Mouse (Mus musculus) kidney, adult 2 months (tissue): ENCODE results near the gene Epb41l4b. TPM values are rescaled to one million over a fixed set of nuclear protein-coding genes. Genes with fewer than 3 reads are reported as not detected.

ENCODE experiments used
- DNase-seq: peaks from one replicate; pipeline ENCODE4 v3.0.0; 2021
- H3K27ac ChIP-seq: fragments of 200-500 bp; 2 replicates; pipeline ENCODE4 v1.5.1; 2012; ENCODE audit warnings: low read depth, low read length, control low read depth, inconsistent platforms; ENCODE audit not compliant: insufficient read depth
- H3K27me3 ChIP-seq: fragments of 200-500 bp; replicated peaks from 2 replicates; pipeline ENCODE4 v1.6.1; 2012; ENCODE audit warnings: mild to moderate bottlenecking, moderate library complexity, low read length, inconsistent platforms; ENCODE audit not compliant: control insufficient read depth, insufficient read depth
- H3K36me3 ChIP-seq: fragments of 200-500 bp; 2 replicates; pipeline ENCODE4 v1.6.1; 2012; ENCODE audit warnings: mild to moderate bottlenecking, moderate library complexity, low read length, inconsistent platforms; ENCODE audit not compliant: control insufficient read depth, insufficient read depth
- H3K4me1 ChIP-seq: fragments of 200-500 bp; 2 replicates; pipeline ENCODE4 v1.6.1; 2011; ENCODE audit warnings: low read length; ENCODE audit not compliant: control insufficient read depth, insufficient read depth
- H3K4me3 ChIP-seq: fragments of 200-500 bp; 2 replicates; pipeline ENCODE4 v1.5.1; 2011; ENCODE audit warnings: mild to moderate bottlenecking, low read depth, low read length, control low read depth; ENCODE audit not compliant: insufficient read depth
- CTCF ChIP-seq: fragments of 200-500 bp; conservative IDR thresholded peaks from 2 replicates; pipeline ENCODE4 v1.5.1; 2011; ENCODE audit warnings: low read depth, mild to moderate bottlenecking, control low read depth, low read length, moderate library complexity, mixed read lengths; ENCODE audit not compliant: insufficient read depth, insufficient read length
- POLR2A ChIP-seq: fragments of 200-500 bp; IDR thresholded peaks from one replicate; pipeline ENCODE4 v1.6.1; 2011; ENCODE audit warnings: low read depth, low read length, control low read depth
- WGBS: fragments of 180-500 bp; shearing (Covaris S2); methylation state at CpG from one replicate; pipeline ENCODE4 v1.1.7; 2018; 5-methylcytosine and 5-hydroxymethylcytosine counted together
- polyA plus RNA-seq: library from polyadenylated mRNA; depleted of rRNA; stranded (reverse); fragments of >200 nt; gene quantifications from 2 replicates; pipeline ENCODE4 v1.2.3, GENCODE M21; 2012

The Epb41l4b gene
- polyA plus RNA-seq, 1 experiment, result 15.8 TPM

DNA sequence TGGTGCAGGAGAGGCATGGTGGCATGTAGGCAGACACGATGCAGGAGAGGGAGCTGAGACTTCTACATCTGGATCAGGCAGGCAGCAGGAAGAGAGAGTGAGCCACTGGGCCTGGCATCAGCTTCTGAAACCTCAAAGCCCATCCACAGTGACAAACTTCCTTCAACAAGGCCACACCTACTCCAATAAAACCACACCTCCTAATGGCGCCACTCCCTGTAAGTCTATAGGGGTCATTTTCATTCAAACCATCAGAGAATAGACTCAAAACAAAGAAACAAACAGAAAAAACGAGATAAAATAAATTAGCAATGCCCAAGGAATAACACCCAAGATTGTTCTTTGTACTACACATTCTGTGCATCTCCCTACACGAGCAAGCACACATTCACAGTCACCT lies 35.6 kb upstream of the Epb41l4b start:
- TF ChIP-seq POLR2A (no peak), CTCF (no peak)
- 80% methylated on average over 4 of the region's 4 CpGs for WGBS
- DNase-seq, result no peak
- Histone ChIP-seq H3K4me3 (no peak overlapping the region), H3K4me1 (no peaks in the 10 kb centered on the region), H3K27me3 (no peaks in the 10 kb centered on the region), H3K27ac (no peak overlapping the region), H3K36me3 (no peaks in the 10 kb centered on the region)

DNA sequence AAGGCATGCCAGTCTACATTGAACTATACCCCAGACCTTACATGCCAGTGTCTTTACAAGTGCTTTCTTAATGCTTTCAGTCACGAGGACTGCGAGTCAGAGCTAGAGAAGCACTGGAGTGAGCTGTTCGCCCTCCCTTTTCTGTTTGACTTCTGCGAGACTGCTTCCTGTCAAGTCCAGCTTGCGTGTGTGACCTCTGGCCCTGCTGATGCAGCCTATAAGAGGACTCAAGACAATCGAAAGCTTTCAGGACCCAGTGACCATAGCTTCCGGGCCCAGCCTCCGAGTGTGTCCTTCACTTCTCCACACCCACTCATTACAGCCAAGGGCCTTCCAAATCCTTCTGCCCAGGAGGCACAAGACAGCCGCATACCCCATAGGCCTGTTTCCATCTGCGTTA lies 32.1 kb upstream of the Epb41l4b start:
- no peak overlapping the region for H3K27ac ChIP-seq
- TF ChIP-seq POLR2A (no peak), CTCF (no peak)
- H3K4me3 ChIP-seq, result no peak overlapping the region
- no peaks in the 10 kb centered on the region for H3K36me3 ChIP-seq
- no peaks in the 10 kb centered on the region for H3K27me3 ChIP-seq
- peaks cover 4% of the 10 kb centered on the region; the same call in 1 of the 2 replicates for H3K4me1 ChIP-seq
- 54% methylated on average over 10 of the region's 10 CpGs for WGBS
- DNase-seq, result no peak

DNA sequence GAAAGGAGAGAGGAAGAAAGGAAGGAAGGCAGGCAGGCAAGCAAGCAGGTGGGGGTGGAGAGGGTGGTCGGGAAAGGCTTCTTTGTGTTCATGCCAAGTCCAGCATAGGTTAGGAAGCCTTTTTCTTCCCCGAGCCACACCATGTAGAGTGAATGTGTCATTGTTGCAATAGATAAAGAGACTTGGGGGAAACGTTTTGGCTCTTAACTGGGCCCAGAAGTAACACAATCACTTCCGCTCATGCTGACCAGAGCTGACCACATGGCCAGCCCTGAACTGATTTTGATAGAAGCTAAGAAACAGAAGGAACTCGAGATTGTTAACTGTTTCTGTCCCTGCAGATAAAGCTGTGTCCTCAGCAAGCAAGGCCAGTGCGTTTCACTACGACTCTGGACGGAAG lies 29.6 kb upstream of the Epb41l4b start:
- Histone ChIP-seq H3K4me3 (no peak overlapping the region), H3K27ac (no peak overlapping the region), H3K27me3 (no peaks in the 10 kb centered on the region), H3K36me3 (no peaks in the 10 kb centered on the region), H3K4me1 (peaks cover 4% of the 10 kb centered on the region; the same call in 1 of the 2 replicates)
- TF ChIP-seq POLR2A (no peak), CTCF (no peak)
- 70% methylated on average over 8 of the region's 8 CpGs for WGBS
- DNase-seq, result no peak

DNA sequence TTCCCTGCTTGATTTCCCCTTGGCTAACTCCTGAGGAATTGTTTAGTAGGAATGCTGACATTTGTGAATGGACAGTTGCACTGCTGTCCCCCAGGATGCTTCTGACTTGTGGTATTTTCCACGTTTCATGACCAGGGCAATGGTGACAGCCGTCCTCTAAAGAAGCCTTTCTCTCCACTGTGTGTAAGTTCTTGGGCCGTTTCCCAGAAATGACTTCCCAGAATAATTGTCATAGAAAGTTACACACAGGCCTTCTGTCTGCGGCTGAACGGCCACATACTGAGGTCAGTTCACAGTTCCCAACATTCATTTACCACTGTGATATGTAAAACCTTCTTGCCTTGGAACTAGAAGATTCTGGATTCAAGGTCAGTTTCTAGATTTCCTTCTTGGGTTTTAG lies 28.6 kb upstream of the Epb41l4b start:
- DNase-seq, result peak; percentile 50
- Histone ChIP-seq H3K4me1 (peaks cover 6% of the 10 kb centered on the region; the same call in 1 of the 2 replicates), H3K27ac (peak overlapping the region; percentile 4; the same call in 1 of the 2 replicates), H3K36me3 (no peaks in the 10 kb centered on the region), H3K27me3 (no peaks in the 10 kb centered on the region), H3K4me3 (no peak overlapping the region)
- 25% methylated on average over 5 of the region's 5 CpGs for WGBS
- no peak for TF ChIP-seq CTCF
- no peak for TF ChIP-seq POLR2A

DNA sequence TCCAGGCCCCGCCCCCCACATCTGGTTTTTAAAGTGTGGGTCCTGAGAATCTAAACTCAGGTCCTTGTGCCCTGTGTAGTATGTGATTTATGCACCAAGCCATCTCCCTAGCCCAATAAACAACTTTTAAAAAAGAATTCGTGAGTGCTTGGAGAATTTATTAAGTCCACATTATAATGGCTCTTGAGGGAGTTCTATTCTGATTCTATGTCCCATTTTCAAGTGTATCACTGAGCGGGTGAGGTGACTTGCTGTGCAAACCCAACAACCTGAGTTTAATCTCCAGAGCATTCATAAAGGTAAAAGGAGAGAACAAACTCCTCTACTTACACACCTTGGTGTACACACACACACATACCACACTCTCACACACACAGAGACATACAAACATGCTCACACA lies 25.4 kb upstream of the Epb41l4b start:
- no peak overlapping the region for H3K4me3 ChIP-seq
- DNase-seq, result no peak
- H3K27ac ChIP-seq, result no peak overlapping the region
- TF ChIP-seq POLR2A, result no peak
- no peak for TF ChIP-seq CTCF
- peaks cover 7% of the 10 kb centered on the region; the same call in 1 of the 2 replicates for H3K4me1 ChIP-seq
- 85% methylated on average over 3 of the region's 3 CpGs for WGBS
- H3K36me3 ChIP-seq, result no peaks in the 10 kb centered on the region
- H3K27me3 ChIP-seq, result no peaks in the 10 kb centered on the region

DNA sequence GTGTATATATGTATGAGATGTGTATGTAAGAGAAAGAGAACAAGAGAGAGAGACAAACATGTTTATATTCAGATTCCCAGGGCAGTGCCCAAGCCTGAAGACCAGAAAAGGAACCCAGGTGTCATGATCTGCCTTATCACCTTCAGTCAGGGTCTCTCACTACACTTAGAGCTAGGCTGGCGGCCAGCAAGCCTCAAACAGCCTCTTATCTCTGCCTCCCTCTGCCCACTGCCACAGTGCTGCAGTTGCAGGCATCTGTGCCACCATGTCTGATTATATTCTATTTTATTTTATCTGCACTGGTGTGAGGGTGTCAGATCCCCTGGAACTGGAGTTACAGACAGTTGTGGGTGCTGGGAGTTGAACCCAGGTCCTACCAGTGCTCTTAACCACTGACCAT lies 25.0 kb upstream of the Epb41l4b start:
- Histone ChIP-seq H3K36me3 (no peaks in the 10 kb centered on the region), H3K27me3 (no peaks in the 10 kb centered on the region), H3K4me1 (peaks cover 7% of the 10 kb centered on the region; the same call in 1 of the 2 replicates), H3K27ac (no peak overlapping the region), H3K4me3 (no peak overlapping the region)
- DNase-seq, result no peak
- 95% methylated on average over 1 of the region's 1 CpGs for WGBS
- TF ChIP-seq CTCF (no peak), POLR2A (no peak)

DNA sequence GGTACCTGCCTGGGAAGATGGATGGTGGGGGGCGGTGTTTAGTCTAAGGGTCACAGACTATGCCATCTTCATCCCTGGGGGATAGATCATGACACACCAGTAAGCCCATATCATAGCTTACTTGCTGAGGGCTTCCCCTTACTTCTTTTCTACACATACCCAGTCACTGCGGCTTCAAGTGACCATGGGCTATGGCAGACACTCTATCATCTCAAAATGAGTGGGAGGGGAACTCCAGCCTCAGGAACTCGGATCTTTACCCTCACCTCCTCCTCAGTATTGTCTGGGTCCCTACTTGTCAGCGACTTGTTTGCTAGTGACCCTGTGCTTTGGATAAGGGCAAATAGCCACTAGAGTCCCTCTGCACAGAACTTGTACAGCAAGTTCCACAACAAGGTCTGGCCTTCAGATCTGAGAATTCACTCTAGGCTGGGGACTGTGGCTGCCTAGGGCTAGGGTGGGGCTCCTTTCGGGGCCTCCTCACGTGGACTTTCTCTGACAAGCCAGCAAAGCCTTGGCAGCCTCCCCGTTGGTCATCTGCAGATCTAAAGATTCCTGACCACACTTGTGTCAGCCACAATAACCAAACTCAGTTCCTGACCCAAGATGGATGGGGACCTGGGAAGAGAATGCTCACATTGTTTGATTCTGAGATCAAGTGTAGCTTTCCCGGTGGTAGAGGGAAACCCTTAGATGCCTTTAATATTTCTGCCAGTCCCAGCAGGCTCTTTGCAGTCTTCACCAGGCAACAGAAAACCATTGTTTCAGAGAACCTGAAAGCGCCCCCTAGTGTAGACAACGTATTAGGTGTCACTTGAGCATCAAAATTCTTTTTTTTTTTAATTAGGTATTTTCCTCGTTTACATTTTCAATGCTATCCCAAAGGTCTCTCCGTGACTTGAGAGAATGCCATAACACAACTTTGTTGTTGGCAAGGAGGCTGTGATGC lies 24.0 kb upstream of the Epb41l4b start:
- H3K36me3 ChIP-seq, result no peaks in the 10 kb centered on the region

More for the DNA sequence above, 24.0 kb upstream of the Epb41l4b start:
- H3K4me3 ChIP-seq, result no peak overlapping the region
- DNase-seq, result peak; percentile 35
- 52% methylated on average over 12 of the region's 12 CpGs for WGBS
- TF ChIP-seq POLR2A (no peak), CTCF (0 out of 2 replicates have a peak, but pooled peaks have one; percentile 5)
- H3K27ac ChIP-seq, result peak overlapping the region; percentile 48
- peaks cover 7% of the 10 kb centered on the region; the same call in 1 of the 2 replicates for H3K4me1 ChIP-seq
- no peaks in the 10 kb centered on the region for H3K27me3 ChIP-seq
